Mouse (Mus musculus) heart, adult 2 months (tissue): ENCODE data around the gene Tnfaip8l2.
"Not testable (repeated sequence)": the region's sequence is repeated elsewhere in the genome, so short reads cannot be mapped to it uniquely, and the experiment has no call there.

Experiments
- EP300 ChIP-seq: fragments of 200-500 bp; IDR thresholded peaks from 2 replicates; pipeline ENCODE4 v1.6.1; 2011; ENCODE audit warnings: low read depth, low read length, control low read depth; ENCODE audit not compliant: insufficient read depth
- POLR2A ChIP-seq: fragments of 200-500 bp; IDR thresholded peaks from 2 replicates; pipeline ENCODE4 v1.6.1; 2011; ENCODE audit warnings: mild to moderate bottlenecking, low read depth, low read length, control low read depth; ENCODE audit not compliant: insufficient read depth

DNA sequence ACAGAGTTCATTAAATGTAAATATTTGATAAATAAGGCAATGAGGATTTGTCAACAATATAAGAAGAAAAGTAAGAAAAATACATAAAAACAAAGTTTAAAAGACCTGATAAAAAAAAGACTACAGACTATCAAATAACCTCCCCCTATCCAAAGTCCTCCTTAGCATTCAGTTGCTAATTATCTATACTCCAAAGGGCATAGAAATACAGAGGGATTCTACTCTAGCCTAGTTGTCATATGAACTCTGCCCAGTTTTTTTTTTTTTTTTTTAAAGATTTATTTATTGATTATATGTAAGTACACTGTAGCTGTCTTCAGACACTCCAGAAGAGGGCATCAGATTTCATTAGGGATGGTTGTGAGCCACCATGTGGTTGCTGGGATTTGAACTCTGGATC lies 34.9 kb downstream of the Tnfaip8l2 start:
- not testable (repeated sequence) for TF ChIP-seq EP300, POLR2A
